Mouse (Mus musculus) liver, embryonic 13.5 days (tissue): ENCODE measurements around the gene Dnajb2. TPM values are rescaled to one million over a fixed set of nuclear protein-coding genes. Genes with fewer than 3 reads are reported as not detected.
"Not testable (repeated sequence)": the region's sequence is repeated elsewhere in the genome, so short reads cannot be mapped to it uniquely, and the experiment has no call there.

ENCODE experiments used
- ATAC-seq: fragments of 200-750 bp; cut with Nextera tagmentation; 2 replicates; pipeline ENCODE4 v1.8.0; 2017; ENCODE audit warnings: low read depth, mild to moderate bottlenecking, moderate number of reproducible peaks, moderate library complexity
- DNase-seq: peaks from one replicate; pipeline ENCODE4 v3.0.0; 2022
- H3K27ac ChIP-seq: fragments of 300-500 bp; sonication (generic); 2 replicates; pipeline ENCODE4 v1.5.1; 2015; ENCODE audit warnings: moderate library complexity, mild to moderate bottlenecking, inconsistent platforms
- H3K27me3 ChIP-seq: fragments of 300-500 bp; sonication (generic); 2 replicates; pipeline ENCODE4 v1.6.1; 2015; ENCODE audit warnings: mild to moderate bottlenecking, inconsistent platforms
- H3K36me3 ChIP-seq: fragments of 300-500 bp; sonication (generic); 2 replicates; pipeline ENCODE4 v1.6.1; 2015; ENCODE audit warnings: mild to moderate bottlenecking, inconsistent platforms
- H3K4me1 ChIP-seq: fragments of 300-500 bp; sonication (generic); replicated peaks from 2 replicates; pipeline ENCODE4 v1.6.1; 2015; ENCODE audit warnings: inconsistent platforms
- H3K4me2 ChIP-seq: fragments of 300-500 bp; sonication (generic); 2 replicates; pipeline ENCODE4 v1.6.1; 2015; ENCODE audit warnings: inconsistent platforms, mild to moderate bottlenecking, moderate library complexity
- H3K4me3 ChIP-seq: fragments of 300-500 bp; sonication (generic); replicated peaks from 2 replicates; pipeline ENCODE4 v1.5.1; 2015; ENCODE audit warnings: mild to moderate bottlenecking, inconsistent platforms
- H3K9ac ChIP-seq: fragments of 300-500 bp; sonication (generic); 2 replicates; pipeline ENCODE4 v1.6.1; 2015; ENCODE audit warnings: mild to moderate bottlenecking, inconsistent platforms
- H3K9me3 ChIP-seq: fragments of 300-500 bp; sonication (generic); replicated peaks from 2 replicates; pipeline ENCODE4 v1.6.1; 2016; ENCODE audit warnings: inconsistent platforms
- WGBS: fragments of 180-500 bp; shearing (Covaris S2); methylation state at CpG from one replicate; pipeline ENCODE4 v1.1.7; 2015; ENCODE audit not compliant: insufficient replicate concordance; 5-methylcytosine and 5-hydroxymethylcytosine counted together
- polyA plus RNA-seq: library from polyadenylated mRNA; unstranded; fragments of >200 nt; fragmentation: Nextera tagmentation; extraction: Ambion mirVana; gene quantifications from 2 replicates; pipeline ENCODE4 v1.2.1, GENCODE M21; 2015

Dnajb2 gene
- polyA plus RNA-seq, 1 experiment from 2014 or later: 31.2 TPM

DNA sequence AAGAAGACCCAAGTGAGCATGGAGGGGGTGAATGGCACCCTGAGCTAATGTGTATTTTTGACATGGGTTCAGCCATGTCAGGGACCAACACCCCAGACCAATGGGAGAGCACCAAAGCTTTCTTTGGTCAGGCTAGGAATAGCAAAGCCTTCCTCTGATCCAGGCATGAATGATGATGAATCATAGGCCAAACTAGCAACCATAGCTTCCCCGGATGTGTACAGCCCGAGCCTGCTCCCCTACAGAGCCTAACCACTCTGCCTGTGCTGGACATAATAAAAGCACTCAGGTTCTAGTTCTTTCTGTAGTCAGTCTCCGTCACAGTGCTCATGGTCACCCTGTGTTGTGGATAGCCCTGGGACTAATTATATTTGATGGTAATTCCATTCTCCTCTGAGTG lies 14.7 kb upstream of the Dnajb2 start:
- ATAC-seq (no peak), DNase-seq (no peak)
- Histone ChIP-seq H3K9me3 (no peaks in the 10 kb centered on the region), H3K27me3 (peaks cover 27% of the 10 kb centered on the region), H3K4me1 (peaks cover 50% of the 10 kb centered on the region), H3K4me3 (no peak overlapping the region), H3K27ac (no peak overlapping the region), H3K9ac (no peak overlapping the region), H3K4me2 (no peak overlapping the region), H3K36me3 (peaks cover 8% of the 10 kb centered on the region)
- 70% methylated on average over 3 of the region's 3 CpGs for whole genome bisulfite sequencing

DNA sequence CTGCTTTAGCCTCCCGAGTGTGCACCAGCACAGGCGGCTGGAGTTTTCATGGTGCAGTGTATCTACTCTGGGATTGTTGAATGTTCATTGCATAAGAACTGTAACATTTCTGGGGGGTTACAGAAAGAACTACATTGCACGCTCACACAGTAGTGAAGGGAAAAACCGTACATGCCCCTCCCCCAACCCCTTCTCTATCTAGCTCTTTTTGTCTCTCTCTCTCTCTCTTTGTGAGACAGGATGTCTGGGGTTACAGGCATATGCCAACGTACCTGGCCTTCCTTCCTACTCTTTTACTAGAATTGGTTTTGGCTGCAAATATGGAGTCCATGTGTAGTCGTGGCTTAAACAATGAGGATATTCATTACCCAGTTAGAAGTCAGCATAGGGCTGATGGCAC lies 13.3 kb upstream of the Dnajb2 start:
- H3K9ac ChIP-seq: no peak overlapping the region
- WGBS: 54% methylated on average over 6 of the region's 6 CpGs
- no peak for ATAC-seq

DNA sequence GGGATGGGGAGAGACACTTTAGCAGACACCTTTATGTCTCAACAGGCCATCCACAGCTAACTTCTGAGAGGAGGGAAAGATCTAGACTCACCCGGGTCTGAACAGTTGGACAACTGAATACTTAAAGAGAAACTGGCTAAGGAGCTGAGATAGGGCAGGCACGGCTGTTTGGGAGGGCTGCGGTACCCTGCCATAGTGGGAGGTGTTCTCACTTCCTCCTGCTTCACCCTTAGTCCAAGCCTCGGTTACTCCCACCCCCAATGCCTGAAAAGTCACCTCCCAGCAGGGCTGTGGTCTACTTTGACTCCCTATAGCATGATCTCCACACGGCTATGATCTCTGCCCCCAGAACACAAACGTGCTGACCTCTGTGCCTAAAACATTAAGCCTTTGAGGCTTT lies 12.7 kb upstream of the Dnajb2 start:
- peaks cover 49% of the 10 kb centered on the region for H3K4me1 ChIP-seq
- 24% methylated on average over 6 of the region's 6 CpGs for WGBS
- no peak overlapping the region for H3K4me2 ChIP-seq

More for the DNA sequence above, 13.3 kb upstream of the Dnajb2 start:
- no peak overlapping the region for H3K27ac ChIP-seq
- no peaks in the 10 kb centered on the region for H3K36me3 ChIP-seq
- H3K4me1 ChIP-seq: peaks cover 47% of the 10 kb centered on the region
- no peaks in the 10 kb centered on the region for H3K9me3 ChIP-seq
- no peak for DNase-seq
- H3K27me3 ChIP-seq: peaks cover 27% of the 10 kb centered on the region
- H3K4me3 ChIP-seq: no peak overlapping the region
- no peak overlapping the region for H3K4me2 ChIP-seq

DNA sequence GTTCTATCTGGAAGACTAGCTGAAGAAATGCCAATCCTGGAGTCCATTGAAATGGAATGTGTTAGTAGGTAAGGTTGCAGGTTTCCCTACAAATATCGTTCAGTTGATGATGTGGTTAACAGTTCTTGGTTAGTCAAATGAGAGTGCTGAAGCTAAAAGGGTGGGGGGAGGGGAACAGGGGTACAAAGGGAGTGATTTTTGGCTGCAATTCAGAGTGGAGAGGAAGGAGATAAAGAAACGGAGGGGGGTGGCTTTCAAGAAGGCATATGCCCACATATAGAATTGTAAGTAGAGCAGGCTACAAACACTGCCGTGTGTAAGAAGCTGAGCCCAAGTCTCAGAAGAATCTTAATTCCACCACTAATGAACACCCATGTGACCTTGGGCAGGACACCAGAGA lies 10.7 kb upstream of the Dnajb2 start:
- H3K4me3 ChIP-seq: no peak overlapping the region
- DNase-seq: no peak

More for the DNA sequence above, 12.7 kb upstream of the Dnajb2 start:
- Histone ChIP-seq H3K27ac (no peak overlapping the region), H3K27me3 (peaks cover 27% of the 10 kb centered on the region), H3K9me3 (no peaks in the 10 kb centered on the region), H3K4me3 (no peak overlapping the region), H3K36me3 (no peaks in the 10 kb centered on the region), H3K9ac (no peak overlapping the region)
- ATAC-seq (no peak), DNase-seq (no peak)

DNA sequence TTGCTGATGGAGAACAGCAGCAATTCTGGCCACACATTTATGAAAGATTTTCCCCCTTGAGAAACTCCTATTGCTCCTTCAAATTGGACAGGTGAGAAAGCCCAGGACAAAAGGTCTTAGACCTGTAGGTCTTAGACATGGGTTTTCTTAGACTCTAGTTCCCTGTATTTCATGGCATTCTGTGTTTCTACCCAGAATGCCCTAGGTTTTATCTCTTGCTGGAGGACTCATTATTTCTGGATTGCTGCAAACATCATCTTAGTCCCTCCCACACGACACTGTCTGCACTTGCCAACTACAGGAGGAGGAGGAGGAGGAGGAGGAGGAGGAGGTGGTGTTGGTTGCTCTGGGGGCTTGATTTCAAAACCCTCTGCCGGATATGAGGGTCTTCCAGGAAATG lies 10.1 kb upstream of the Dnajb2 start:
- Histone ChIP-seq H3K4me1 (peaks cover 64% of the 10 kb centered on the region), H3K27ac (no peak overlapping the region), H3K36me3 (no peaks in the 10 kb centered on the region), H3K4me2 (no peak overlapping the region), H3K4me3 (no peak overlapping the region), H3K27me3 (peaks cover 9% of the 10 kb centered on the region), H3K9me3 (no peaks in the 10 kb centered on the region), H3K9ac (no peak overlapping the region)
- ATAC-seq: no peak
- 34% methylated on average over 2 of the region's 2 CpGs for WGBS
- no peak for DNase-seq

More for the DNA sequence above, 10.7 kb upstream of the Dnajb2 start:
- Histone ChIP-seq H3K27ac (no peak overlapping the region), H3K4me1 (peaks cover 58% of the 10 kb centered on the region), H3K9me3 (no peaks in the 10 kb centered on the region), H3K4me2 (no peak overlapping the region), H3K36me3 (no peaks in the 10 kb centered on the region), H3K9ac (no peak overlapping the region; the same call in 1 of the 2 replicates), H3K27me3 (peaks cover 16% of the 10 kb centered on the region)
- ATAC-seq: no peak
- 26% methylated on average over 3 of the region's 3 CpGs for WGBS

DNA sequence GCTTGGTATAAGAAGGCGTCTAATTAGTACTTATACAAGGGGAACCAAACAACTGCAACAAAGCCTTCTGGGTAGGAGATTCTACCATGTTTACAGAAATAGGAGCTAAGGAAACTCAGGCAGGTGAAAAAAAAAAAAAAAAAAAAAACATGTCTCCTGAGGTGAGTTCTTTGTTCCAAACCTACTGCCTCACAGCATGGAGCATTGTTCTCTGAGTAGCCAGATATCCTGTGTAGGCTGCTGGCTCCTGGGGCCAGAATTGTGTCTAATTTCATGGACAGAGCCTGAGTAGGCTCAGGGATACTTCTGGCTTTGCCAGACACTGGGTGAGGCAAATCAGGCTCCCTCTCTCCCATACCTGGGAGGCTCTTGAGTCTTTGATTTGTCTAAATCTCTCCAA lies 8.6 kb upstream of the Dnajb2 start:
- Histone ChIP-seq H3K4me3 (no peak overlapping the region), H3K27ac (0 out of 2 replicates have a peak overlapping the region, but pooled peaks have one; percentile 92), H3K4me1 (peaks cover 76% of the 10 kb centered on the region), H3K27me3 (no peaks in the 10 kb centered on the region), H3K9me3 (no peaks in the 10 kb centered on the region), H3K36me3 (no peaks in the 10 kb centered on the region), H3K9ac (no peak overlapping the region), H3K4me2 (no peak overlapping the region)
- DNase-seq: no peak
- 68% methylated on average over 1 of the region's 1 CpGs for WGBS
- no peak for ATAC-seq

DNA sequence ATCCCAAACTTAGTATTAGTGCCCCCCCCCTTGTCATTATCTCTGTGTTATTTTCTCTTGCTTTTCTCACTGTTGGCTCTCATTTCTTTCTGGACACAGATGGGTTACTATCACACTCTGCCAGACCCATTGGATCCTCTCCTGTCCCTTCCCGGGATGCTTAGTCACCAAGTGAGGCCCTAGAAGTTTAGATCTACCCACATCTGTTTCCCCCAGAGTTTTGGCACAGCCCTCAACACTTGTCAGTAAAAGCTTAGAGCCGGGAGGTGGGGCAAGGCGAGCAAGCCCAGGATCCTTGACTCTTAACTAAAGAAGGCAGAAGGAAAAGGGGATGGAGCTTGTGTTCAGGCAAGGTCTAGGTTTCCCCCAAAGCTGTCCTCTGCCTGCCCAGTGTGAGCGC lies 7.0 kb upstream of the Dnajb2 start:
- peak overlapping the region; percentile 46 for H3K4me2 ChIP-seq
- ATAC-seq: peak; percentile 90
- peak overlapping the region; percentile 92 for H3K27ac ChIP-seq

DNA sequence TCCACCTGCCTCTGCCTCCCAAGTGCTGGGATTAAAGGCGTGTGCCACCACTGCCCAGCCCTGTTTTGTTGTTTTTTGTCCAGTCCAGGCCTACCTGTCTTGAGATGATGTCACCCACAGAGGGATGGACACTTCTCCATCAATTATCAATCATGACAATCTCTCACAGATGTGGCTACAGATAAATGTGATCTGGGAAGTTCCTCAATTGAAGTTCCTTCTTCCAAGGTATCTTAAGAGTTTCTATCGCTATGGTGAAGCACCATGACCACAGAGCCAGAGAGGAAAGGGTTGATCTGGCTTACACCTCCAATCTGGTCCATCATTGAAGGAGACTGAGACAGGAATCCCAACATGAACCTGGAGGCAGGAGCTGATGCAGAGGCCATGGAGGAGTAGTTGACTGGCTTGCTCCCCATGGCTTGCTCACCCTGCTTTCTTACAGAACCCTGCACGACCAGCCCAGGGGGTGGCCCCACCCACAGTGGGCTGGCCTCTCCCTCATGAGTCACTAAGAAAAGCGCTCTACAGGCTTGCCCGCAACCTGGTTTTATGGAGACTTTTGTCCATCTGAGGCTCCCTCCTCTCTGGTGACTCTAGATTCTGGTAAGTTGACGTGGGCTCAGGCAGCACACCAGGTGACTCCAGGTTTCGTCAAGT lies 5.7 kb upstream of the Dnajb2 start:
- Histone ChIP-seq H3K4me1 (peaks cover 75% of the 10 kb centered on the region), H3K36me3 (no peaks in the 10 kb centered on the region), H3K9ac (no peak overlapping the region; the same call in 1 of the 2 replicates), H3K27me3 (no peaks in the 10 kb centered on the region), H3K27ac (peak overlapping the region; percentile 66; the same call in 1 of the 2 replicates), H3K4me3 (no peak overlapping the region), H3K9me3 (no peaks in the 10 kb centered on the region), H3K4me2 (peak overlapping the region; percentile 23; the same call in 1 of the 2 replicates)
- 55% methylated on average over 7 of the region's 7 CpGs for WGBS
- peak; percentile 38 for DNase-seq
- 0 out of 2 replicates have a peak, but pooled peaks have one; percentile 33 for ATAC-seq

More for the DNA sequence above, 7.0 kb upstream of the Dnajb2 start:
- 0 out of 2 replicates have a peak overlapping the region, but pooled peaks have one; percentile 5 for H3K4me3 ChIP-seq
- peaks cover 75% of the 10 kb centered on the region for H3K4me1 ChIP-seq
- H3K9me3 ChIP-seq: no peaks in the 10 kb centered on the region
- H3K27me3 ChIP-seq: no peaks in the 10 kb centered on the region
- no peaks in the 10 kb centered on the region for H3K36me3 ChIP-seq
- DNase-seq: peak; percentile 61
- 29% methylated on average over 4 of the region's 4 CpGs for WGBS
- peak overlapping the region; percentile 58 for H3K9ac ChIP-seq

DNA sequence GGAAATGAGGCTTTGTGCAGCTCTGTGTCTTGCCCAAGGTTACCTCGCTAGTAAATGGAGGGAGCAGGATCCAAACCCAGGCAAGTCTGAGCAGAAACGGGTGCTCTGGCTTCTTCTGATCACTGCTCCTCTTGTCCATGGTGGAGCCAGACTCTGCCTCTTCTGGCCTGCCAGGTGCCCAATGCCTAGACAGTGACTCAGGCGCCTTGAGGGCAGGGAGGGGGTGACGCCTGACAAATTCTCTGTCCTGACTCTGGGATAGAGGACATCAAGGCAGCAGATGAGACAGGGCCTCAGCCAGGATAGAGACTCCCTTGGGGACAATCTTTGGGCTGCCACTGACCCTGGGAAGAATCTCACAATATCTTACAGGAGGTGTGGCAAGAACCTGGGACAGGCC lies 5.0 kb upstream of the Dnajb2 start:
- H3K9ac ChIP-seq: peak overlapping the region; percentile 26
- H3K4me1 ChIP-seq: peaks cover 75% of the 10 kb centered on the region
- H3K27me3 ChIP-seq: no peaks in the 10 kb centered on the region
- 59% methylated on average over 4 of the region's 4 CpGs for WGBS
- peak overlapping the region; percentile 66 for H3K27ac ChIP-seq
- DNase-seq: no peak
- H3K4me2 ChIP-seq: no peak overlapping the region
- H3K36me3 ChIP-seq: no peaks in the 10 kb centered on the region
- no peaks in the 10 kb centered on the region for H3K9me3 ChIP-seq
- ATAC-seq: no peak
- no peak overlapping the region for H3K4me3 ChIP-seq

DNA sequence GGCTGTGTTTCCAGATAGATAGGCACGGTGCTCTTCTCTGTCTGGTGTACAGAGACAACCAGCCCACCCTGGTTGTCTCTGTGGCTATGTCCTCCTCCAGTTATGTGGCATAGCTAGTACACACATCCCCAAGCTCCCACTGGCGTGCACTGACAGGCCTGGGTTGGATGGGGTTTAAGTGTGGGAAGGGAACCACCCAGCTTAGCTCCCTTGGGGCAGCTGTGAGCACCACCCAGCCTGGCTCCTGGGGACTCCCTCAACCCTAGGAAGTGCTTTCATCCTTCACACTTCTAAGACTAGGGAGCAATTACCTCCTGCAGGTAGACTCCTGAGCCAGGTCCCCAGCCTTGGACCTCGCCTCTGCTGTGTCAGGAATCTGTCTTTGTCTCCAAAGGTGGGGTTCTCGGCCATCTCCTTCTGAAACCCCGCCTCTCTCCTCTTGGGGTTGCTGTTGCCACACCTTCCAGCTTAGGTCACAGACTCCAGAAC lies 4.5 kb upstream of the Dnajb2 start, which contains the start of gene A630095N17Rik:
Gene A630095N17Rik, minus strand, starts transcription at position 439 of the 489 bp plus-strand sequence.
- Histone ChIP-seq H3K9ac (peak within 1 kb of the TSS; percentile 26), H3K4me1 (peaks cover 72% of the 10 kb centered on the region)
- WGBS: 57% methylated on average over 5 of the region's 5 CpGs

DNA sequence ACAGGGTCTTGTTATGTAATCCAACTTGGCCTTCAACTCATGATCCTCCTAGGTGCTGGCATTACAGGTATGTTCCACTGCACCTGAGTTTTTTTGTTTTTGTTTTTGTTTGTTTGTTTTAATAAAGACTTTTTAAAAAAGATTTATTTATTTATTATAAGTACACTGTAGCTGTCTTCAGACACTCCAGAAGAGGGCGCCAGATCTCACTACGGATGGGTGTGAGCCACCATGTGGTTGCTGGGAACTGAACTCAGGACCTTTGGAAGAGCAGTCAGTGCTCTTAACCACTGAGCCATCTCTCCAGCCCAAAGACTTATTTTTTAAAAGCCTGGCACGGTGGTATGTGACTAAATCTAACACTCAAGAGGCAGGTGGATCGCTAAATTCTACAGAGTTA lies 3.7 kb upstream of the Dnajb2 start:
- H3K4me1 ChIP-seq: peaks cover 73% of the 10 kb centered on the region
- WGBS: 52% methylated on average over 4 of the region's 4 CpGs
- not testable (repeated sequence) for H3K4me2 ChIP-seq, H3K4me3 ChIP-seq, H3K27ac ChIP-seq, DNase-seq, ATAC-seq, H3K27me3 ChIP-seq, H3K36me3 ChIP-seq, H3K9me3 ChIP-seq, H3K9ac ChIP-seq

More for the DNA sequence above, 4.5 kb upstream of the Dnajb2 start, which contains the start of gene A630095N17Rik:
- ATAC-seq: no peak
- H3K36me3 ChIP-seq: no peaks in the 10 kb centered on the region
- no peak within 1 kb of the TSS for H3K4me2 ChIP-seq
- H3K9me3 ChIP-seq: no peaks in the 10 kb centered on the region
- H3K4me3 ChIP-seq: no peak within 1 kb of the TSS
- no peak for DNase-seq
- peak within 1 kb of the TSS; percentile 66 for H3K27ac ChIP-seq
- H3K27me3 ChIP-seq: no peaks in the 10 kb centered on the region
